Mouse (Mus musculus): ENCODE measurements around the gene Hnrnpf.

DNA sequence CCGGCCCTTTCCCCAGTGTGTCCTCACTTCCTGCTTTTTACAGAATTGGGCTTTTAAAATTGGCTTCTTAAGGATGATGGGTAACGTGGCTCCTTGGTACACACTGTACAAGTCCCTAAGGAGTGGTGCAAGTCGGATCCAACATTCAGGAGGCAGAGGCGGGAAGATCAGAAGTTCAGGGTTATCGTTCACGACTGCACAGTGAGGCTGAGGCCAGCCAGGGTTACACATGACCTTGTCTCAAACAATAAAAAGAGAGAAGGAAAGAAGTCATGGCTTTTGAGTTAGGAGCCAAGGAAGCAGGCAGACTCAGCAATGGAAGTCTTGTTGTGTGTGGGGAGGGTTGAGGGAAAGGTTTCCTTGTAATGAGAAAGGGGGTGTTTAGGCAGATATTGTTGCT lies 56.0 kb downstream of the Hnrnpf start:
- TF ChIP-seq CTCF (IDR thresholded peaks at IDR 0.05; ENCODE audit: low read depth) (no peak), EP300 (IDR thresholded peaks at IDR 0.05; ENCODE audit: low read depth) (no peak)

Measured in liver, postnatal 0 days (tissue).